ENCODE assay signal across 17 mouse cellular contexts in the genomic region with DNA sequence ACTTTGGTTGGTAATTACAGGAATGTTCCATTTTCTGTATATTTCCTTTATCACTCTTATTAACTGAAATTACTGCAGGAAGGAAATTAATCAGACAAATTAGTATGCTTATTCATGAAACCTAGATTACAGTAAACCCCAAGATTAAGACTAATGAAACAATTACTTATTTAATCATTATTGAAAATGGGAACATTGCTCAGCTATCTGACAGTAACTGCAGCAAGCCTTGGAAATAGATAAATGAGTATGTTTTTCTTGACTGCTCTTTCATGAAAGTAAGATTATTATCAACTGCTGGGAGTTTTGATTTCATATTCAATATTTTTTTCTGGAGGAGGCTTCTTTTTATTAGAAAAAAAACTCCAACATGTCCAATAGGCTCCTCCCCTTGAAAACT.
A peak's percentile ranks its signal among the peaks of the same experiment; 100 is the strongest.
DNase-seq lines count a peak whose midpoint lies in the region; TF ChIP-seq lines count a peak whose summit lies in the region.
"Had no signal": no experiment of that assay in that cellular context is flagged by ENCODE, and none has a peak within 500 bp of the region (broad histone marks: within the 10 kb centered on the region; RNA-seq: fewer than 3 reads in every experiment).

No protein-coding gene starts in this region.

- H3K27ac ChIP-seq in MEL (ENCODE audit: control insufficient read depth, low read depth, low read length): no peak overlapping the region

- peak; percentile 47 to 74; a peak in 3 of 4 replicates for TF ChIP-seq EP300 in MEL (IDR thresholded peaks at IDR 0.05; ENCODE audit: low read depth in 1 of 2, low read length in 2 of 2)

- no peak for TF ChIP-seq POLR2A in MEL (IDR thresholded peaks at IDR 0.05; ENCODE audit: control insufficient read depth in 1 of 2, insufficient read depth in 1 of 2, low read depth in 1 of 2, low read length in 2 of 2, poor library complexity in 1 of 2)

- TF ChIP-seq RAD21 in MEL (IDR thresholded peaks at IDR 0.05; ENCODE audit: low read depth, low read length): no peak

- no peaks in the 10 kb centered on the region for H3K9me3 ChIP-seq in MEL (replicated peaks; ENCODE audit: insufficient read depth, low read length)

- TF ChIP-seq CTCF in MEL (IDR thresholded peaks at IDR 0.05 in 2 of 3, conservative IDR thresholded peaks at IDR 0.05 in 1 of 3; ENCODE audit: control insufficient read depth in 1 of 3, insufficient read depth in 1 of 3, low read depth in 2 of 3, low read length in 3 of 3, poor library complexity in 1 of 3, severe bottlenecking in 1 of 3): no peak

- H3K4me1 ChIP-seq in MEL (ENCODE audit: control insufficient read depth in 1 of 2, insufficient read depth in 2 of 2, low read length in 2 of 2): peaks cover 16 to 20% of the 10 kb centered on the region in 2 experiments

- H3K4me3 ChIP-seq in MEL (ENCODE audit: control insufficient read depth in 1 of 2, insufficient read depth in 1 of 2, low read depth in 2 of 2, low read length in 2 of 2): no peak overlapping the region

- H3K36me3 ChIP-seq in MEL (ENCODE audit: control insufficient read depth in 1 of 2, insufficient read depth in 2 of 2, low read length in 2 of 2): peaks cover 0 to 18% of the 10 kb centered on the region in 2 experiments; a peak in 2 of 4 replicates
- H3K36me3 ChIP-seq: G1E had no signal

- H3K27me3 ChIP-seq in MEL (ENCODE audit: control insufficient read depth in 1 of 2, insufficient read depth in 2 of 2, low read length in 2 of 2): no peaks in the 10 kb centered on the region
- H3K27me3 ChIP-seq: CH12.LX, Patski had no signal

- H3K79me2 ChIP-seq in MEL (ENCODE audit: control insufficient read depth, insufficient read depth, low read length, poor library complexity): no peaks in the 10 kb centered on the region

- no peak for DNase-seq in MEL (ENCODE audit: low read depth, low spot score)
- no peak for DNase-seq in right cerebral cortex, postnatal 14 days
- DNase-seq: adrenal gland, adult 2 months; adrenal gland, adult 8-10 months; adrenal gland, postnatal 10 days; adrenal gland, postnatal 14 days; adrenal gland, postnatal 25 days; adrenal gland, postnatal 36 days; B cell, adult 2 months; cerebellum, adult 11 months; cerebellum, adult 11-12 months; cerebellum, adult 18-20 months; cerebellum, adult 2 months; cerebellum, adult 8-10 months had no signal

- no peak overlapping the region for H3K9ac ChIP-seq in MEL (ENCODE audit: control insufficient read depth, low read depth, low read length, poor library complexity, severe bottlenecking)

TF ChIP-seq in MEL, 35 proteins besides CTCF, POLR2A, EP300 and RAD21:
- TF ChIP-seq MYC (IDR thresholded peaks at IDR 0.05; ENCODE audit: low read depth, low read length) (no peak), ELF1 (IDR thresholded peaks at IDR 0.05; ENCODE audit: low read depth, low read length) (no peak), E2F4 (IDR thresholded peaks at IDR 0.05; ENCODE audit: borderline replicate concordance, low read depth, low read length) (no peak), SMC3 (IDR thresholded peaks at IDR 0.05; ENCODE audit: low read depth, low read length) (no peak), SIN3A (IDR thresholded peaks at IDR 0.05; ENCODE audit: low read length) (no peak), NELFE (IDR thresholded peaks at IDR 0.05; ENCODE audit: low read depth, low read length) (no peak), MEF2A (IDR thresholded peaks at IDR 0.05; ENCODE audit: extremely low read depth, insufficient replicate concordance, low read depth, low read length, poor library complexity, severe bottlenecking) (no peak), USF1 (IDR thresholded peaks at IDR 0.05; ENCODE audit: low read depth, low read length) (no peak), RCOR1 (IDR thresholded peaks at IDR 0.05; ENCODE audit: low read depth, low read length) (peak; percentile 26; the same call in 1 of the 2 replicates), MXI1 (IDR thresholded peaks at IDR 0.05; ENCODE audit: low read depth, low read length) (no peak), TCF12 (IDR thresholded peaks at IDR 0.05; ENCODE audit: low read depth, low read length) (peak; percentile 57), GABPA (IDR thresholded peaks at IDR 0.05; ENCODE audit: low read depth, low read length) (no peak), HCFC1 (IDR thresholded peaks at IDR 0.05; ENCODE audit: low read depth, low read length) (no peak), GATA1 (IDR thresholded peaks at IDR 0.05; ENCODE audit: low read depth, low read length) (peak; percentile 44)
